Mouse (Mus musculus): ENCODE data around the gene 4930432M17Rik. TPM values are rescaled to one million over a fixed set of nuclear protein-coding genes. Genes with fewer than 3 reads are reported as not detected.

The 4930432M17Rik gene
- polyA plus RNA-seq, 1 experiment from 2014 or later = not detected

DNA sequence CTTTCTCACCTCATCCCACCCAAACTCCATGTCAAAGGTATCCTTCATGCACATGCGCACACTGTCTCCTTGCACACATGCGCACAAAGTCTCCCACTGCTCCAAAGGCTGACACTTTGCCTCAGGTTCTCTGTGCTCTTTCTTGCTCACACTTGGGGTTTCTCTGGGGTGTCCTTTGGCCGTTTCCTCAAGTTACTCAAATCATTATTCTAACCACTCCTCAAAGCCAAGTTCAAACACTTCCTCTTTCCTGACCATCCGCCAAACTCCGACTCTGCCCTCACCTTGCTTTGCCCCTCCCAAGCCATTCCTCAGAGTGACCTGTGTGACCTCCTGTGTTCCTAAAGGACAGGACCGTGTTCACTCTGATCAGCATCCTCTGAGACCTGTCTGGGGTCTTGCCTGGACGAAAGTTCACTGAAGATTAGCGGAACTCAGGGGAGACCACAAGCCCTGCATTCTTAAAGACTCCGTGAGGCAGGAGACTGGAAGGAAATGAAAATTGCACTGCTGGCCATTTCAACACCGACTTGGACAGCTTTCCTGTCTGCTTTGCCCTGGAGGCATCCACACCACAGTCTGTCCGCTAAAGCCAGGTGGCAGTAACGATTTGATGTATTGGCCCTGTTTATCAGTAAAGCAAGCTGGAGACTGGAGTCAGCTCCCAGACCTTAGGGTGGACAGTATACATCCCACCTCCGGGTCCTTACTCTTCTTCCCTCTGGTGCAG, 22.6 kb downstream of the 4930432M17Rik start:
- no peaks in the 10 kb centered on the region for H3K36me3 ChIP-seq
- WGBS = 52% methylated on average over 13 of the region's 13 CpGs
- H3K9me3 ChIP-seq = no peaks in the 10 kb centered on the region
- no peak overlapping the region for H3K4me2 ChIP-seq
- no peaks in the 10 kb centered on the region for H3K27me3 ChIP-seq
- ATAC-seq (ENCODE audit: insufficient number of reproducible peaks, insufficient read depth, low FRiP score, low TSS enrichment, low read depth) = no peak
- no peak overlapping the region for H3K9ac ChIP-seq
- H3K4me3 ChIP-seq = no peak overlapping the region
- H3K4me1 ChIP-seq = no peaks in the 10 kb centered on the region
- no peak overlapping the region for H3K27ac ChIP-seq

DNA sequence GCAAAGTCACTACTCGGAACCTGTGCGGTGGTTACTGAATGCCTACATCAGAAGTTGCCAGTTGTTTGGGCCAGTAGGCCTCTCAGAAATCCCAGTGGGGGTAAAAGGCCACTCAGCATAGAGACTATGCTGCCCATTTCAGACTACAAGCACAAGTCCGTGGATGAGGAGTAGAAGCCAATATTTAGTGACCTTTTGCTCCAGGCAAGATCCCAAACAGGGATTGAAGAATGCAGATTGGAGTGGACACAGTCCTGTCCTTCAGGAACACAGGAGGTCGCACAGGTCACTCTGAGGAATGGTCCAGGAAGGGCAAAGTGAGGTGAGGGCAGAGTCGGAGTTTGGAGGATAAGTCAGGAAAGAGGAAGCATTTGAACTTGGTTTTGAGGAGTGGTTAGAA, 23.2 kb downstream of the 4930432M17Rik start:
- Histone ChIP-seq H3K9me3 (no peaks in the 10 kb centered on the region), H3K9ac (no peak overlapping the region), H3K27ac (no peak overlapping the region), H3K27me3 (no peaks in the 10 kb centered on the region), H3K4me3 (no peak overlapping the region), H3K4me1 (no peaks in the 10 kb centered on the region), H3K36me3 (no peaks in the 10 kb centered on the region), H3K4me2 (no peak overlapping the region)
- no peak for ATAC-seq (ENCODE audit: insufficient number of reproducible peaks, insufficient read depth, low FRiP score, low TSS enrichment, low read depth)
- 63% methylated on average over 5 of the region's 5 CpGs for WGBS

DNA sequence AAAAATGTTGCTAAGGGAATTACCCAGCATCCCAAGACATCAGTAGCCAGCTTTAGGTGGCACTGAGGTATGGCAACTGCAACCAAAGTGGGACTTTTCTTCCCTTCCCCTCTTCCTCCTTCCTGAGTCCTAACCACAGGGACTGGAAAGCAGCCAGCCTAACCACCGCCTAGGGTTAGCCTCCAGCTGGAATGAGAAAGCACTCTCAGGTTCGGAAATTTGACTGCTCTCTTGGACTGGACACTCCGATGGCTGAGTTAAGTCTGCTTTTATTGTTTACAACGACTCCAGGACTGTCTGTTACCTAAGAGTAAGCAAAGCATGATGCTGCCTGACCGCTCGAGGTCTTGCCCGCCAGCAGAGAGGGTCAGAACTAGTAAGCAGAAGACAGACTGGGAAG, 26.6 kb downstream of the 4930432M17Rik start:
- ATAC-seq (ENCODE audit: insufficient number of reproducible peaks, insufficient read depth, low FRiP score, low TSS enrichment, low read depth) = no peak
- no peak overlapping the region for H3K9ac ChIP-seq
- H3K9me3 ChIP-seq = no peaks in the 10 kb centered on the region
- WGBS = 86% methylated on average over 7 of the region's 7 CpGs
- no peak overlapping the region for H3K4me3 ChIP-seq
- H3K27me3 ChIP-seq = no peaks in the 10 kb centered on the region
- H3K4me2 ChIP-seq = no peak overlapping the region
- H3K36me3 ChIP-seq = no peaks in the 10 kb centered on the region
- no peak overlapping the region for H3K27ac ChIP-seq
- H3K4me1 ChIP-seq = peaks cover 18% of the 10 kb centered on the region

DNA sequence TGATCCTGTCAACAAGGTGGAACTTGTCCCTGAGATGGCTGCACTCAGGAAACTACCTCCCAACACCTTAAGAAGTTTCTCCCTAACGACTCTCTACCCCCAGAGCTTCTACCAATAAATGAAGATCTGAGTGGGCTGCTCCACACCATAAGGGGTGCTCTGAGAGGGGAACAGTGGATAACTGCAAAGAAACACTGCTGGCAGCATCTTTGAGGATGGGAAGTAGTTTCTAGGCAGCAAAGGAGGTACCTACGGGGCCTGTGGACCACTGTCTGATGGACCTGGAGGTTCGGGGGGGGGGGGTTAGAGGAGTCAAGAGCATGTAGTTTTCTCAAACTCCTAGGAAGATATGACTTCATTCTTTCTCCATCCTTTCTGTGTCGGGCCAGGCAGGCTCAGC, 28.8 kb downstream of the 4930432M17Rik start:
- H3K27ac ChIP-seq = no peak overlapping the region

DNA sequence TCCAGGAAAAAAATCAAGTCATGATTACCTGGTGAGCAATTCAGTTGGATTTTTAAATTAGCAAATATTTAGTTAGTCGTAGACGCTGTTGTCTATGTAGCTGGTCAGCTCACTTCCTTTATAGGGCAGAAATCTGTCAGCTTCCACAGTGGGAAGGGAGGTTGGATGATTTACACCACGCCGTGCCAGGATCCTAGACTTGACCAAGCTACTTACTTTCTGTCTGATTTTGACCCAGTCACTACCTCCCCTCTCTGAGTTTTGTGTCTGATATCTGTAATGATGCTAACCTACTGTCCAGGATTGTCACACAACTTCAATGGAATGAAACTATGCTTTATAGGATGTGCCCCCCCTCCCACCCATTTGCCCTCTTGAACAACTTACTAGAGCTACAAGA, 29.3 kb downstream of the 4930432M17Rik start:
- Histone ChIP-seq H3K9me3 (no peaks in the 10 kb centered on the region), H3K4me2 (no peak overlapping the region), H3K4me3 (no peak overlapping the region), H3K36me3 (no peaks in the 10 kb centered on the region), H3K27me3 (no peaks in the 10 kb centered on the region), H3K27ac (peak overlapping the region; percentile 52; the same call in 1 of the 2 replicates), H3K4me1 (peaks cover 18% of the 10 kb centered on the region), H3K9ac (no peak overlapping the region)
- WGBS = 95% methylated on average over 4 of the region's 4 CpGs
- ATAC-seq (ENCODE audit: insufficient number of reproducible peaks, insufficient read depth, low FRiP score, low TSS enrichment, low read depth) = no peak

More for the DNA sequence above, 28.8 kb downstream of the 4930432M17Rik start:
- no peak overlapping the region for H3K9ac ChIP-seq
- H3K4me3 ChIP-seq = no peak overlapping the region
- H3K36me3 ChIP-seq = no peaks in the 10 kb centered on the region
- no peaks in the 10 kb centered on the region for H3K9me3 ChIP-seq
- WGBS = 82% methylated on average over 4 of the region's 4 CpGs
- no peak for ATAC-seq (ENCODE audit: insufficient number of reproducible peaks, insufficient read depth, low FRiP score, low TSS enrichment, low read depth)
- no peaks in the 10 kb centered on the region for H3K27me3 ChIP-seq
- no peak overlapping the region for H3K4me2 ChIP-seq
- peaks cover 18% of the 10 kb centered on the region for H3K4me1 ChIP-seq

DNA sequence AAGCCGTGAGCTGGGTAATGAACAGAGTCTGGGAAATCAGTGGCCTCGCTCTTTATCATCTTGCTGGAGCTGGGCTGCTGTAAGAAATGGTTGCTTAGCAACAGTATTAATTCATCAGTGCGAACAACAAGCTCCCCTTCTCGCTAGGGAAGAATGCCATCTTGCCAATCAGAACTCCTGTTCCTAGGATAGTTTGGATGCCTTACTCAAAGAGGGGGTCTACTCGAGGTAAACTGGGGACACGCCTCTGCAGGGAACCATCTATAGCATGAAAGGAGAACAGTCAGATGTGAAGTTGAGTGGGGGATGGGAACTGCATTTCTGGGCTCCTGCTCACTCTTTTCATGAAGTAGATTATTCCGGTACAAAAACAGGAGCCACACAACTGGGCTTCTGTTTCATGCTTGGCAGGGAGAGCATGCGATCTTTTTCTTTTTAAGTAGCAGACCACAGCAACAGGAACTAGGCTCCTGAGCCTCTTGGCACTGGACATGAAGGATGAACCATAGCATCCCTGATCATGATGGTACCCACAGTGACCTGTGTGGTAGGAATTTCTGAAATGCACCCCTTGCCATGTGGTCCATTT, 29.9 kb downstream of the 4930432M17Rik start:
- H3K27me3 ChIP-seq = no peaks in the 10 kb centered on the region
- peaks cover 18% of the 10 kb centered on the region for H3K4me1 ChIP-seq
- peak overlapping the region; percentile 52 for H3K27ac ChIP-seq
- WGBS = 28% methylated on average over 8 of the region's 8 CpGs
- peak overlapping the region; percentile 16; the same call in 1 of the 2 replicates for H3K4me2 ChIP-seq
- no peak overlapping the region for H3K4me3 ChIP-seq
- no peak for ATAC-seq (ENCODE audit: insufficient number of reproducible peaks, insufficient read depth, low FRiP score, low TSS enrichment, low read depth)
- no peaks in the 10 kb centered on the region for H3K36me3 ChIP-seq
- no peaks in the 10 kb centered on the region for H3K9me3 ChIP-seq
- no peak overlapping the region for H3K9ac ChIP-seq

DNA sequence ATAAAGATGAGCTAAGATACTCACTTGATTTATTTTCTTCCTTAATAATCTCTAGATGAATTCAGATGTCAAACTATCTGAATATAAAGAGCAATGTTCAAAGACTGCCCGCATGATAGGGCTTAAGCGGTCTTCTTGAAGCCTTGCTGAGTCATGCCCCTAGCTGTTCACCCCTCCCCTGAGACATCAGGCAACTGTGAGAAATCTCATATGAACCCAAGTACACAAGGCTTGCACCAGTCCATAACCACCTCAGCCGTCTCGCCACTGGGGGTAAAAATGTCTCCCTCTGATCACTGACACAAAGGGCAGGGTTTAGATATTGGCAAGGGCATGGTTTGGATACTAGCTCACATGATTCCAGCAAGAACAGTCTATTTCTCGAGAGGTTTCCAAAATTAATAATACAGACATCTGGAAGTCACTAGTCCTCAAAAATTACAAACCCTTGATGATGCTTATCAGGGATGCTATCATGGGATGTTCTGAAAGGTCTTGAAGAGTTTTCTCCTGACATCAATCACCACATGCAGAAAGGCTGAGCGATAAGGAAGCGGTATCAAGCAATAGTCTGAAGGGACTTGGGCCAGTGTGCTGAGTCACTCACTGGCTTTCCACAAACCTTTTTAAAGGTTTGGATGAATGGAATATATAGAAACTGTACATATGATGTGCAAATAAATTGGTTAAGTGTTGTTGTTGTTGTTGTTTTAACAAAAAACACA, 32.8 kb downstream of the 4930432M17Rik start:
- H3K4me2 ChIP-seq = no peak overlapping the region
- no peaks in the 10 kb centered on the region for H3K36me3 ChIP-seq
- ATAC-seq (ENCODE audit: insufficient number of reproducible peaks, insufficient read depth, low FRiP score, low TSS enrichment, low read depth) = no peak
- H3K27me3 ChIP-seq = no peaks in the 10 kb centered on the region
- H3K9me3 ChIP-seq = no peaks in the 10 kb centered on the region
- H3K4me1 ChIP-seq = peaks cover 23% of the 10 kb centered on the region
- no peak overlapping the region for H3K27ac ChIP-seq
- 86% methylated on average over 7 of the region's 7 CpGs for WGBS
- H3K4me3 ChIP-seq = no peak overlapping the region
- no peak overlapping the region for H3K9ac ChIP-seq

DNA sequence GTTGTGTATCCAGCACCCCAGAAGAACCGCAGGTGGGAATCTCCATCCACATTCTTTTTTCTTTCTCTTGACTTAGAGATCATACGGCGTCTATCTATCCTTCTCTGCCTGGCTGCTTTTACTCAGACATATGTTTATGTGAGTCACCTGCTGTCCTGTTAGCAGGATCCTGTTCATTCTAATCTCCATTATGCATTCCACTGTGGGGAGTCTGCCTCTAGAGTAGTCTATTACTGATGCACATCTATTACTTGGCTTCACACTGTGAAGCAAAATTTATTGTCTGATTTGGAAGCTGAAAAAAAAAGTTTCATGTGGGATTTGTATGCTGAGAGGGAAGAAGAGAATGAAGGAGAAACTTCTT, 33.3 kb downstream of the 4930432M17Rik start:
- Histone ChIP-seq H3K4me1 (peaks cover 23% of the 10 kb centered on the region), H3K9ac (no peak overlapping the region), H3K27ac (no peak overlapping the region), H3K9me3 (no peaks in the 10 kb centered on the region), H3K4me3 (no peak overlapping the region), H3K27me3 (no peaks in the 10 kb centered on the region), H3K36me3 (no peaks in the 10 kb centered on the region), H3K4me2 (no peak overlapping the region)
- 87% methylated on average over 3 of the region's 3 CpGs for WGBS
- no peak for ATAC-seq (ENCODE audit: insufficient number of reproducible peaks, insufficient read depth, low FRiP score, low TSS enrichment, low read depth)

DNA sequence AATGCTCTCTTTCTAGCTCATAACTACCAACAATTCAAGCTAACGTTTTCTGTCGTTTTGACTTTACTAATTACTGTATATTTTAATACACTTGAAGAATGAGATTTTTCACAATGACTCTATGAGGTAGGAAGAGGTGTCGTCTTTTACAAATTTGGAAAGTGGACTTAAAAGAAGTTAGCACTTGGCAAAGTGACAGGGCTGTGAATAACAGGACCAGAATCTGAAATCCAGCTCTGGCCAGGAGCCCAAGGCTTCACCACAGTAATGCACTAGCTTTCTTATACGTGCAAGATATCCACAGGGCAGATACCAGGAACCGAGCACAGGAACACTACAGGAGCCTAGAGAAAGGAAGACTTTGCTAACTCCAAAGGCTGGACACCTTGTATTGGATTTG, 35.5 kb downstream of the 4930432M17Rik start:
- Histone ChIP-seq H3K4me3 (no peak overlapping the region), H3K27ac (0 out of 2 replicates have a peak overlapping the region, but pooled peaks have one; percentile 52), H3K9me3 (no peaks in the 10 kb centered on the region), H3K4me2 (no peak overlapping the region), H3K27me3 (no peaks in the 10 kb centered on the region), H3K9ac (no peak overlapping the region), H3K4me1 (peaks cover 9% of the 10 kb centered on the region), H3K36me3 (no peaks in the 10 kb centered on the region)
- no peak for ATAC-seq (ENCODE audit: insufficient number of reproducible peaks, insufficient read depth, low FRiP score, low TSS enrichment, low read depth)
- WGBS = 61% methylated on average over 5 of the region's 5 CpGs

DNA sequence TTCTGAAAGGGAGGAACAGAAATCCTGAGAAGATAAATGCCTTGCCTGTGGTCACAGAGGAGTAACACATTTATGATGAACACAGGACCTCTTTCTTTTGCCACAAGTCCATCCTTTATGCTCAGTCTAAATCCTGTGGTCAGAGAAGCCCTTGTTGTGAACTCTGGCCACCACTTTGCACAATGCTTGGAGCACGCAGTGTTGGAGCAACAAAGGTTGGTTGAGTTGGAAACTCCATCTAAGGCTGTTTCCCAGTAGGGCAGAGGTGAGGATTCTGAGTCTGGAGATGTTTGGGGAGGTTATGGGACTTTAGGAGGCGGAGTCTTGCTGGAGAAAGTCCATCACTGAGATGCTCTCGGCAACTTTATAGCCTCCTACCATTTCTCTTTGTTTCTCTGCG, 36.5 kb downstream of the 4930432M17Rik start:
- Histone ChIP-seq H3K36me3 (no peaks in the 10 kb centered on the region), H3K9me3 (no peaks in the 10 kb centered on the region), H3K4me3 (no peak overlapping the region), H3K4me2 (no peak overlapping the region), H3K27me3 (no peaks in the 10 kb centered on the region), H3K4me1 (peaks cover 7% of the 10 kb centered on the region; the same call in 1 of the 2 replicates), H3K27ac (no peak overlapping the region), H3K9ac (no peak overlapping the region)
- ATAC-seq (ENCODE audit: insufficient number of reproducible peaks, insufficient read depth, low FRiP score, low TSS enrichment, low read depth) = no peak
- 69% methylated on average over 4 of the region's 4 CpGs for WGBS

DNA sequence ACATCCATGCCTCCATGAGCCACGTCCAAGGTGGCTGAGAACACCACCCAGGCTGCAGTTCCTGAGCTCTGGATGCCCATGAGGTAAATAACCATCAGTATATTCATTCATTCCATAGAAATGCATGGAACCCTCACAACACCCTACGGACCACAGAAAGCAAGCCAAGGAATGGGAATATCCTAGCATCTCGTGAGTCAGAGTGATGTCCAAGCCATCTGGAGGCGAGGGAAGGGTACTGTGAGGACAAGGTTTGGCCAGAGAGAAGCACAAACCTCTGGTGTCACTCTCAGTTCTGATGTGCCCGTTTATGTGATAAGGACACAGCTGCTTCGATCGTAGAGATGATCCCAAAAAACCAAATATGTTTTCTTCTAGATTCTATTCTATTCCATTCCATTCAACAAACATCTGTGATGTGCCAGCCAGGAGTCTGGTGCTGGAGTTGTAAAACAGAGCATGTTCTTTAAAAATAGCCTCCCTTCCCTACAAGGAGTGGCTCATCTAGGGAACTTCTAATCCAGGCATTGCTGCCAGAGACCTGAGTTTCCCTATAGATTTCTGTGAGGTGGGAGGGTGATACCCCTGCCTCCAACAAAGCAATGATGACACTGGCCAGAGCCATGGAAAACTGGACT, 40.5 kb downstream of the 4930432M17Rik start:
- ATAC-seq (ENCODE audit: insufficient number of reproducible peaks, insufficient read depth, low FRiP score, low TSS enrichment, low read depth) = no peak
- no peaks in the 10 kb centered on the region for H3K36me3 ChIP-seq
- no peaks in the 10 kb centered on the region for H3K9me3 ChIP-seq
- H3K4me2 ChIP-seq = no peak overlapping the region
- H3K27me3 ChIP-seq = no peaks in the 10 kb centered on the region
- peaks cover 17% of the 10 kb centered on the region; the same call in 1 of the 2 replicates for H3K4me1 ChIP-seq
- WGBS = 87% methylated on average over 7 of the region's 7 CpGs
- no peak overlapping the region for H3K27ac ChIP-seq
- no peak overlapping the region for H3K4me3 ChIP-seq
- no peak overlapping the region for H3K9ac ChIP-seq
